Mouse (Mus musculus) heart, postnatal 10 days (tissue): ENCODE measurements around the gene Ube3c. TPM values are rescaled to one million over a fixed set of nuclear protein-coding genes. Genes with fewer than 3 reads are reported as not detected.

Source experiments
- DNase-seq, 2 experiments: peaks; one replicate each; pipeline ENCODE4 v3.0.0; 2021
- intact Hi-C: fragments of 180-260 bp; cut with DNase I; formaldehyde crosslinking; loops from one replicate; pipeline ENCODE4 v1.15.1; 2025
- total RNA-seq, 2 experiments: library from RNA; stranded (reverse); gene quantifications; 2 replicates each; pipeline ENCODE4 v1.2.3; 2021

Gene Ube3c
- total RNA-seq, 2 experiments from 2014 or later, result 45.9 to 47.6 TPM

- DNase-seq, result no peak
- intact Hi-C loops, result no loop called here
Measured at GRCm38 (mm10) chr5:29665391-29665790, 96.3 kb downstream of the Ube3c start.

DNA sequence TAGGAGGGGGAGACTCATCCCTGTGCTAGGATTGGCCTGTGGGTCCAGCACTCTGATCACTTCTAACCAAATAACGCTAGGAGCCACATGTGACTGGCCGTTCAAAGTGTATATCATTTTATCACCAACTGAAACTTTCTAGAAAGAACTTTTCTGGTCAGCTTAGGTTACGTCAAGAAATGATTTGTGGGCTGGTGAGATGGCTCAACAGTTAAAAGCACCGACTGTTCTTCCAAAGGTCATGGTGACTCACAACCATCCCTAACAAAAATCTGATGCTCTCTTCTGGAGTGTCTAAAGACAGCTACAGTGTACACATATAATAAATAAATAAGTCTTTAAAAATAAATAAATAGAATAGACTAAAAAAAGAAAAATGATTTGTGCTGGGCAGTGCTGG lies 103.5 kb downstream of the Ube3c start:
- DNase-seq, result no peak
- intact Hi-C loops, result no loop called here

DNA sequence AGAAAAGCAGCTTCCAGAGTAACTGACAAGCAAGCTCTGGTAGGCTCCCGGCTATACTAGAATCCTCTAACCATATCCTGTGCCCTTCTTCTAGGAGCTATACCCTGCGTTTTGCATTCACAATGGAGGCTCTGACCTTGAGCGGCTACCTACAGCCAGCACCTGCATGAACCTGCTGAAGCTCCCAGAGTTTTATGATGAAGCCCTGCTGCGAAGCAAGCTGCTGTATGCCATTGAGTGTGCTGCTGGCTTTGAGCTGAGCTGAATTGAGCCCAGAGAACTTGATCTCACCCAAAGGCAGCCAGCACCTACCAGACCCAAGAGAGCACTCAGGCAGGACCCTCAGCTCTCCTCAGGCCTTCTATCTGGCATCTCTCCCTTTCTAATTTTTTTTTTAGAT lies 105.3 kb downstream of the Ube3c start:
- intact Hi-C loops, result no loop called here
- no peak for DNase-seq

DNA sequence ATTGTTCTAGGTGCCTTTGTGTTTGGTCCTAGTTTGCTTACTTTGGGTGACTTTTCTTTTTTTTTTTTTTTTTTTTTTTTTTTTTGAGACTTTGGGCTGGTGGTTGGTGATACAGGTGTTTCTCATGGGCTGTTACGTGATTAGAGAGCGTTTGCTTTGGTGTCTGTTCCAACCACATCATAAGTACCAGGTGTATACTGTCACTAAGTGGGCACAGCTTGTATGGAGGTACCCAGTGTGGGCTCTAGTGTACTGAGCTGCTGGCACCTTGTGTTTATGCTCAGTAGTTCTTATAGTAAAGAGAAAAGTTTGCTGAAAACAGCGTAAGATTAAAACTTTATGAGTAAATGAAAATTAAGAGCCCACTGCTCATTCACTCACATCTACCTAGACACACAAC lies 107.4 kb downstream of the Ube3c start:
- intact Hi-C loops, result no loop called here
- DNase-seq, result no peak

DNA sequence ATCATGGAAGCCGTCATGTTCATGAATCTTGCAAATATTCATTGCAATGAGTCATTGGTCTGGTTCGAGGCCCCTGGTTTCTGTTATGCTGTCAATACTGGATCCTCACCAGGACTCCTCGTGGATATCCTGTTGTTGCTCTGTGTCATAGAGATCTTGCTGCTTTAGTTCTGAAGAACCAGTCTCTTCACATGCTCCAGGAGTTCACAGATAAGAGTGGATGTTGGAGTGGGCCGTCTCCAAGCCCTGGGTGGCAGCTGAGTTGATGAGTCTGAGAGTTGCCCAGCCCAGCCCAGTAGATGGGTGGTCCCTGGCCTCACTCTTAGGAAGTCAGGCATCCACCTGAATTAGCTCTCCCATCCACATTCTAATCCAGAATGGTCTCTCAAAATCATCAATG lies 116.0 kb downstream of the Ube3c start:
- no peak for DNase-seq
- intact Hi-C loops, result no loop called here

DNA sequence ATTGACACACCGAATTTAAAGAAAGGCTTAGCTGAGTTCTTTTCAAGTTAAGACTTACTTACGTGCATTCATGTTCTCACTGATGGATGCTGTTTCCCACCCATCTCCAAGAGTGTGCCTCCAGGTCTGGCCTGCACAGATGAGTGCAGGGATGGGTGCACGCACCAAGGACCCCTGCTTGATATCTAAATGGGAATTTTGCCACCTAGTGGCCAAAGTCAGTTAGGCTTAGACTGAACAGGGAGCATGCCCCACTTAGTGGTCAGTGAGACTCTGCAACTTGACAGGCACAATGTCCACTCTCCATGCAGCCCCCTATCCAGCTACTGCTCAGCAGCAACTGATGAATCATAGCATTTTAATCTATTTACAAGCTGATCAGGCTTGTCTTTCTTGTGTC lies 118.6 kb downstream of the Ube3c start:
- peak; percentile 21 to 54 for DNase-seq
- intact Hi-C loops, result loop anchor here (1.0 kb wide), 1 partner anchor 298 kb away; no protein-coding TSS in a partner anchor

DNA sequence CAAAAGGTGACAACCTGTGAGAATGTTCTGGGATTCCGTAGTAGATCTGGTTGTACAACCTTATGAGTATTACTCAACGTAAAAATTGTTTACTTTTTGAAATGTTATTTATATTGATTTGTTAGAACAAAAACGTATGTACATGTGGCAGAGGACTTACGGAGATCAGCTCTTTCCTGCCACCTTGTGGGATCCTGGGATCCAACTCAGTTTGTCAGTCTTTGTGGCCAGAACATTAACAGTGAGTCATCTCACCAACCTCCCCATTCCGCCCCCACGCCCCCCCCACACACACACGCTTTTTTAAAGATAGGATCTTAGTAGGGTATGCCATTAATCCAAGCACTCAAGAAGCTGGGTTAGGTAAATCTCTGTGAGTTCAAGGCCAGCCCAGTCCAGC lies 119.3 kb downstream of the Ube3c start:
- DNase-seq, result no peak
- intact Hi-C loops, result loop anchor here (1.0 kb wide), 1 partner anchor 299 kb away; no protein-coding TSS in a partner anchor

- intact Hi-C loops, result no loop called here
- no peak for DNase-seq
Measured at GRCm38 (mm10) chr5:29698493-29698892, 129.5 kb downstream of the Ube3c start.

GRCm38 (mm10) chr5:29699520-29700202 lies 130.6 kb downstream of the Ube3c start:
- intact Hi-C loops, result no loop called here
- DNase-seq, result no peak

GRCm38 (mm10) chr5:29707241-29707640 lies 138.2 kb downstream of the Ube3c start:
- DNase-seq, result no peak
- intact Hi-C loops, result no loop called here

DNA sequence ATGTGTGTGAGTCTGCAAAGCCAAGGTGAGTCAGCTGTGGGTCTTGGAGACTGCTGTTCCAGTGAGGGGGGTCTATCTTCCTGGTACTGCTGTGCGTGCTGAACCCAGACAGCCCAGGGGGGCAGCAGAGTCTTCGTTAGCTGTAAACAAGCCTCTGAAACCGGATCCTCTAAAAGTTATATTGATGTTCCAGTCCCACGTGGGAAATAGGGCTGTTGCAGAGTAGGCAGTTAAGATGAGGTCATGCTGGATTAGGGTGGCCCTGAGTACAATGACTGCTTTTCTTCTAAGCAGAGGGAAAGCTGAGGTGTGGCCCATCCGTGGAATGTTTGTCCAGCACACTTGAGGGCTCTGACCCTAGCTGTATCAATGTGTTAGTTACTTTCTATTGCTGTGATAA lies 139.2 kb downstream of the Ube3c start:
- peak in 1 of 2 experiments; percentile 18 for DNase-seq
- intact Hi-C loops, result no loop called here

DNA sequence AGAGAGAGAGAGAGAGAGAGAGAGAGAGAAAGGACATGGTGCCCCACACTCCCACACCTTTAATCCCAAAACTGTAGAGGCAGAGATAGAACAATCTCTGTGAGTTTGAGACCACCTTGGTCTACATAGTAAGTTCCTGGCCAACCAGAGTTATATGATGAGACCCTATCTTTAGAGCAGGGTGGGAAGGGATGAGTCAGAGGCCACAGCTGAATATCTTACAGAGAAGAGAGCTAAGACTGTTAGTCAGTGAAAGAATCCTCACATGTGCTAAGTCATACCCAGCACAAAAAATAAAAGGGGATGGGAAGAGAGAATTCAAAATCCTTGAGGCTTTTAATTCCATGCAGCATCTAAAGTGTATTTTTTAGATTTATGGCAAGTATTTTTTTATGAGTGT lies 142.6 kb downstream of the Ube3c start:
- no peak for DNase-seq
- intact Hi-C loops, result no loop called here

DNA sequence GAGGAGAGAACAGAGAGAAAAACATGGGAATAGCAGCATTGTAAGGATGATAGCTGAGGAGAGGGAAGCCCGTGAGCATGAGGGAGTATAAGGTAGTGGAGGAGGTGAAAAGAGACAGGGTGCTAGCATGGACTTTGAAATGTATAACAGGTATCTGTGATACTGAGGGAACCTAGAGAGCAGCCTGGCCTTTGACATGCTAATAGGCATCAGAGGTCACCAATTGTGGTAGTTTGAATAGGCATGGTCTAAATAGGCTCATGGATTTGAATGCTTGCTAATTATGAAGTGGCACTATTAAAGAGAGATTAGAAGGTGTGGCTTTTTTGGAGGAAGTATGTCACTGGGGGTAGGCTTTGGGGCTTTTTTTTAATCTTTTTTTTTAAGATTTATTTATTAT lies 143.9 kb downstream of the Ube3c start:
- DNase-seq, result no peak
- intact Hi-C loops, result no loop called here

DNA sequence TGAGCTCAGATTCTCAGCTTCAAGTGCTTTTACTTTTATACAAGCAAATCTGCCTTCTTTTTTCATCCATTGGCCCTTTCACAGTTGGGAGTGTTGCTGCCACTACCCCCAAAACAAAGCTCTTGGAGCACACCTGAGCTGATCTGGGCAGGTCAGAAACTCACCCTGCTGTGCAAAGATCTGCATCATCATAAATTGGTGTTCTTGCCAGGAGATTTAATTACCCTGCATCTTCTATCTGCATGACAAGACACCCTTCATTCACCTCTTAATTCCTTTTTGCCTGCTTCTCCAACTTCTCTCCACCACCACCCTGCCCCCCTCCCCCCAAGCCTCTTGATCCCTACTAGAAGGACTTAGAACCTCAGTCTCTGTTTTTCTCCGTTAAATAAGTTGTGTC lies 152.1 kb downstream of the Ube3c start:
- no peak for DNase-seq
- intact Hi-C loops, result no loop called here

DNA sequence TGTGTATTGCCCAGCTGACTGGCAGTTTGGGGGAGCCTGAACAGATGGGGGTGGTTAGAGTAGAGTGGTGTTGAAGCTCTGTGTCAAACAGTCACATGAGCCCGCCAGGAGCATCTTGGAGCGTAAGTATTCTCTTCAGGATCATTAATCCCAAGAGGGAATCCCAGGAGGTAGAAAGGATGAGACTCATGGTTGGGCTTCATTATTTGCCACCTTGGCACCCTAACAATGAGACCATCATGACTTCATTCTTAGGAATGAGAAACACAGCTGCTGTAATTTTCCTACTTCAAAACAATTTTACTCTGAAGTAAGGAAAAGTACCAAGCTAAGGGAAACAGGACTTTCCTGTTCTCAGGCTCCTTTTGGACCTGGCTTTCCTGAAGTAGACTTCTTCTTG lies 156.3 kb downstream of the Ube3c start:
- DNase-seq, result no peak
- intact Hi-C loops, result no loop called here

Other genes starting within 250 kb of the Ube3c start
- gene Lmbr1, start 190.9 kb upstream of the Ube3c start, total RNA-seq, result 10 to 100 TPM; 18.2 to 19.5 TPM
- 10 to 100 TPM; 14.2 to 15.4 TPM for gene Nom1, start 134.6 kb upstream of the Ube3c start, total RNA-seq
- not detected for gene Mnx1, start 90.8 kb upstream of the Ube3c start, total RNA-seq
- 10 to 100 TPM; 75.4 to 78.2 TPM for gene Dnajb6, start 166.4 kb downstream of the Ube3c start, total RNA-seq
- not detected for gene Gm5129, start 166.7 kb downstream of the Ube3c start, total RNA-seq